Mouse (Mus musculus) ES-E14 (cell line): ENCODE measurements around the gene Dlx2.

Experiments used
- CHD2 ChIP-seq: IDR thresholded peaks from 2 replicates; pipeline ENCODE4 v1.6.1; 2014; ENCODE audit warnings: mild to moderate bottlenecking, low read depth, low read length, inconsistent platforms
- HCFC1 ChIP-seq: IDR thresholded peaks from 2 replicates; pipeline ENCODE4 v1.6.1; 2012; ENCODE audit warnings: low read length, inconsistent platforms, borderline replicate concordance; ENCODE audit not compliant: insufficient read depth
- MAFK ChIP-seq: IDR thresholded peaks from 2 replicates; pipeline ENCODE4 v1.6.1; 2014; ENCODE audit warnings: mild to moderate bottlenecking, low read depth, low read length, inconsistent platforms; ENCODE audit not compliant: insufficient read depth
- ZC3H11A ChIP-seq: IDR thresholded peaks from 2 replicates; pipeline ENCODE4 v1.6.1; 2012; ENCODE audit warnings: low read depth, mild to moderate bottlenecking, inconsistent platforms, low read length, borderline replicate concordance

GRCm38 (mm10) chr2:71528714-71529510 lies 17.6 kb downstream of the Dlx2 start:
- TF ChIP-seq HCFC1 (no peak), CHD2 (no peak), ZC3H11A (no peak), MAFK (no peak)
